Mouse (Mus musculus) adrenal gland, adult 2 months (tissue): ENCODE results near the gene Plekhm1. TPM values are rescaled to one million over a fixed set of nuclear protein-coding genes. Genes with fewer than 3 reads are reported as not detected.

Experiments used
- DNase-seq: peaks from one replicate; pipeline ENCODE4 v3.0.0; 2021
- polyA plus RNA-seq: library from polyadenylated mRNA; depleted of rRNA; stranded (reverse); fragments of >200 nt; gene quantifications from 2 replicates; pipeline ENCODE4 v1.2.3, GENCODE M21; 2012
- total RNA-seq, 2 experiments: library from RNA; stranded (reverse); gene quantifications; 2 replicates each; pipeline ENCODE4 v1.2.3; 2021

Plekhm1 gene
- total and polyA plus RNA-seq, 3 experiments, result 18.6 to 21.2 (median 19.7) TPM

DNA sequence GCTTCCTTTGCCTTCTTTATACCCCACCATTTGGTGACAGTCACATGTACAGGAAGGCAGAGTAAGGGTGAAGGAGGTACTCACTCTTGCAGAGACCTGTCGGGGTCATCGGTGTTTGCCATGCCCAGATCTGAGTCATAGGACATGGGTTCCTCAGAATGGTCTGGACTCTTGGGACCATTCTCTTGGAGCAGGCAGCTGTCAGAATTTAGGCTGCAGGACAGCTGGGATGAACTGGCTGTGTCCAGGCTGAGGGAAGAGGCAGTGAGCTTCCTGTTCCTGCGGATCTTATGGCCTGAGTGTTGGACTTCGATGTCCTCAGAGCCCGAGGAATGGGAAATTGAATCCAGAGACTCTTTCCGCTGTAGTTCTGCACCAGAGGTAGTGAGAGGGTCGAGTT is 17.9 kb downstream of the Plekhm1 start:
- DNase-seq, result no peak

DNA sequence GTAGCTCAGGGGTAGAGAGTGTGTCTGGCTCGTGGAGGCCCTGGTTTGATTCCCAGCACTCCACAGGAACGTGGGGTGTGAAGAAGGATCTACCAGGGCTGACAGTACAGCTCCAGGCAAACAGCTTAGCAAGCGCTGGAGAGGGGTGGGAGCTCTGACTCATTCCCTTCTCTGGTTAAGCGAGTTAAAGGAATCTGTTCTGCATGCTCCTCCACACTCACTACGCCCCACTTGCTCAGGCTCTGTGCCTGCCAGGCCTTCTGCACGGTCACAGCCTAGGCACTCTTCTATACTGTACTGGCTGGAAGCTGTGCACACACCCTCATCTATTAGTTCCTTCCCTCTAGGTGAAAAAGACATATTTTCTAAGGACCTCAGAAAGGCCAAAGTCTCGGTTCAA is 18.5 kb downstream of the Plekhm1 start:
- no peak for DNase-seq

DNA sequence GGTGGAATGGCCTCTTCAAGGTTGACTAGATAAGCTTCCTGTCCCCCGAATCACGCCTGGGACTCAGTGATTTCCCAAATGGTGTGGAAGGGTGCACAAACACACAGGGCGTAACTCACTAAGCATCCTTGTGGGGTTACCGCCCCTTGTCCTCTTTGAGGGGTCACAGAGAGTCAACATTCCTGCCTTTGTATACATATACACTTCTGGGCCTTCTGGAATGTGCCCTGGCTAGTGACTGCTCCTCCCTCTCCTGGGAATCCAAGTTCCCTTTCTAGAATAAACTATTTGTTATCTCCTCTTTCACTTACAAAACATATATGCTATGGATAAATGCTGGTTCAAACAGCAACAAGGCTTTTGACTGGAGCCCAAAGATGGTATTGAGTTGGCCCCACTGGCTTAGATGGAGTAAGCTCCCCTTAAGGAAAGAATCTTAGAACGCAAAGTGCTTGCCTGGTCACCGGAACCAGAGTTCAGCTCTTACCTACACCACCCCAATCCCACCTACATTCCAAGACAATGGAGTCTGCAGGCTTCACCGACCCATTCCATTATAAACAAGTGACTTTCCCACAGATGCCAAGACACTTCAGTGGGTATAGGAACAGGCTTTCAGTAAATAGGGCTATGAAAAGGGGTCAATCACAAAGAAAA is 24.5 kb downstream of the Plekhm1 start:
- no peak for DNase-seq

DNA sequence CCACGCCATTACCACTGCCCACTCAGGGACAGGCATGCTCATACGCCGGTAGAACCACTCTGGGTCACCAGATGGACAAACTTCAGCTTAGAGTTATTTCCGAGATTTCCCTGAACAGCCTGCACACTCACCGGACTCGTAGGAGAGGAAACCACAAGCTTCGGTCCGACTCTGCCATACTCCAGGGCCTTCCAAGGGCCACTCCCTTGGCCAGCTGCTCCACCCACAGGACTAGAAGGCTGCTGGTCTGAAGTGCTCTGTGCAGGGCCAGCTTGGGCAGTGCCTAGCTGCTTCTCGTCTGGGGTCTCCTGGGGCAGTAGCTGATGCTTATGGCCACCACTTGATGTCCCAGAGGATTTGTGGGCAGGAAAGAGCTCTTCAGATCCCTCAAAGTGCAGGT is 25.7 kb downstream of the Plekhm1 start:
- DNase-seq, result no peak

DNA sequence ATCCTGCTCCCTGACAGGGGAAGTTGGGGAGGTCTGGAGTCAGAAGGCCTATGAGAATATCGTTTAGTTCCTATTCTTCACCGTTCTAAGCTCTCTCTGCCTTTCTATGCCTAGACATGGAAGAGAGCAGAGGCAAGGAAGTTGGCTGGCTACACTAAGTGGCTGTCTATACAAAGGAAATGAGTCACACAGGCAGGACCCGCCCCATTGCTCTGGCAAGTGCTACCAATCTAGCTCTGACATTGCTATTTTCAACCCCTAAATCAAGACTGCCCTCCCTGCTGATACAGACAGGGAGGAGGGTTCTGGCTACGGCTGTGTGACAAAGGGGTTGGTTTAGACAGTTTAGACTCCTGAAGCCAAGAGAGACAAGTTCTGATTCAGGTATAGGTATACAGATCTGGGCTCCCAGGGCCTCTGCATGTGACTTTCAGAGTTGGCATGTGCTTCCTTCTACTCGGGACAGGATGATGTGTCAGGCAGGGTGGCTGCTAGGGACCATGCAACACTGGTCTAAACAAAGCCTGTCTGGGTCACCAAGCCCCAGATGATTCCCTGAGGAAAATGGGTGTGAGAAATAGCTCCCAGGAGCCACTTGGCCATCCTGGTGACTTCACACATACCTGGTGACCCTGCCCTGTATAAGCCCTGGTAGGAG is 30.4 kb downstream of the Plekhm1 start:
- peak; percentile 91 for DNase-seq

DNA sequence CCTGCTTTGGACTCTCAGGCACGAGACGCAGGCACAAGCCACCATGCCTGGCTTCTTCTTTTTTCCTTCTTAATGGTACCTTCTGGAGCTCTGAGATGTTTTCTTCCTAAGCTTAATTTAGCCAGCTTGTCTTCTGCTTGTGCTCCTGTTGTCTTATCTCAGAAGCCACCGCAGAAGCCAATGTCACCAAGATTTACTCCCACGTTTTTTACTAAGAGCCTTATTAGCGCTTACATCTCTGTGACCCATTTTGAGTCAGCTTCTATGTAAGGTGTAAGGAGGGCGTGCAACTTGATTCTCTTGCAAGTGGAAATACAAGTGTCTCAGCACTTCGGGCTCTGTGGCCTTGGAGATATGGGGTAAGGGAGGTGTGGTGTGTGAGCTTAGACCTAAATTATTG is 31.0 kb downstream of the Plekhm1 start:
- DNase-seq, result no peak

DNA sequence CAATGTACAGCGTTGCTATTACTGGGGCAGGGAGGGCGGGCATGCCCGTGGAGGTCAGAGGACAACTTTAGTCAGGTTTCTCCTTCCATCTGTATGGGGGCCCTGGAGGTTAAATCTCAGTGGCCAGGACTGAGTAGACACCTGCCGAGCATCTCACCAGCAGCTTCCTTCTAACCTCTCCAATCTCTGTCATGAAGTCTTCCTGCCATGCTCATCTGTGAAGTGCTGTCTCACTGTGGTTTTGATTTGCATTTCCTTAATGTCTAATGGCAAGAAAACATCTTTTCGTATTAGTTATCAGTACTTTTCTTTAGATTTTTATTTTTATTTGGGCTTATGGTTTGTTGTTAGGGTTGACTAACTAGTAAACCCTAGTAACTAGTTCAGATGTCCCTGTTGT is 32.0 kb downstream of the Plekhm1 start:
- no peak for DNase-seq

DNA sequence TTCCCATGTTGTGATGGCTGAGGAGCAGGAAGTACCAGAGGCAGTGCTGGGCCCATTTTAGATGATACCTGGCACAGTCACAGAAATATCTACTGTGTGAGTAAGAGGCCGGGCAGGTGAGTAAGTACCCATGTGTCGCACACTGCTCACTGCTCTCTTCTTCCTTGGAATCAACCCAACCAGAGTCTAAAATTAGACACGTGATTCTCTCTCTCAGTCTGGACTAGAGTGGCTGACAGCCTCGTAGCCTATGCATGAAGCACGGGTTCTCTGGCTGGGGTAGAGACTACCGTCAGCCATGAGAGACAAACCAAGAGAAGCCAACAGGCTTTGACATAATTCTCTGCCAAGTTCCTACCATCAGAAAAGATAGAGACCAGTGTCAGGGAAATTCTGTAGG is 34.1 kb downstream of the Plekhm1 start:
- DNase-seq, result no peak

DNA sequence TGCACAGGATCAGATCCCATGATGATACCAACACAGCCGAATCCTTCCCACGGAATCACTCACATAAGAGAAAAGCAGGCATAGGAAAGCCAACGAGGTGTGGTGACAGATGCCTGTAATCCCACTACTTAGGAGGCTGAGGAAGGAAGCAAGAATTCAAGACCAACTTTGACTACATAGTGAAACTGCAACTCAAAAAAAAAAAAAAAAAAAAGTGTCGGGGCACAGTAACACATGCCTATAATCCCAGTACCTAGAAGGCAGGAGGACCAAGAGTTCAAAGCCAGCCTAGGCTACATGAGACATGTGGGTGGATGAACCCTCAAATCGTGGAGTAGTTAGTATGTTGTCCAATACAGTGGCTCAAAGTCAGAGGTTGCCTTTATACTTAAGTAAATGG is 36.7 kb downstream of the Plekhm1 start:
- DNase-seq, result no peak

DNA sequence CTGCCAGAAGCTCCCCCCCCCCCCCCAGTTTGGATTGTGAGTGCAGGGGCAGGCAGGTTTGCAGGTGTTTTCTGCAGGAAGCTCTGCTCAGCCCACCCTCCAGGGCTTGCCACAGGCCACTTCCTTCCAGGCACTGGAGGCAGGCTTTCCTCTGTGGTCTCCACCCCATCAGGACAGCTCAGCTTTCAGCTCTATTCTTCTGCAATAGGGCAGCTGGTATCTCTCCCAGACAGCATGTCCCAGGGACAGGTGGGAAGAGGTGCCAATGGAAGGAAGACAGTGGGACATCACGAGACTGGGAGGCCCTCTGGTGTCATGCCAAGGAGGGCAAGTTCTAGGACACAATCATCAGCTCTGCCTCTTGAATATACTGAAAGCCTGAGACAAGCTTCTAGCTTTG is 37.2 kb downstream of the Plekhm1 start:
- no peak for DNase-seq

DNA sequence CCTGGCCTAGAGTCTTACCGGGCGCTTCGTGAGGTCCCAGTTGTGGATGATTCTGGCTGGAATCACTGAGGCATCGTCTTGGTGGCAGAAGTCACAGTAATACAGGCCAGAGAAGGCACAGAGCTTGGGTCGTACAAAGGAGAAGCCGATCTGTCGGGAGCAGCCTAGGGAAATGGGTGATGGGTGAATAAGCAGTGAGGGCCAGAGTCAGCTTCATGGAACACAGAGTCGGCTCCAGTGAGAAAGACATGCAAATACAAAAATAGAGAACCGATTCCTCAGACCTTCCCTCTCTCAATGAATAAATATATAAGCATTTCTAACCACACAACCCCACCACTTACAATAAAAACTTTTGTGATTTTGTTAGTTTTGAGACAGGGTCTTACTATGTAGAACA is 38.6 kb downstream of the Plekhm1 start:
- DNase-seq, result no peak

DNA sequence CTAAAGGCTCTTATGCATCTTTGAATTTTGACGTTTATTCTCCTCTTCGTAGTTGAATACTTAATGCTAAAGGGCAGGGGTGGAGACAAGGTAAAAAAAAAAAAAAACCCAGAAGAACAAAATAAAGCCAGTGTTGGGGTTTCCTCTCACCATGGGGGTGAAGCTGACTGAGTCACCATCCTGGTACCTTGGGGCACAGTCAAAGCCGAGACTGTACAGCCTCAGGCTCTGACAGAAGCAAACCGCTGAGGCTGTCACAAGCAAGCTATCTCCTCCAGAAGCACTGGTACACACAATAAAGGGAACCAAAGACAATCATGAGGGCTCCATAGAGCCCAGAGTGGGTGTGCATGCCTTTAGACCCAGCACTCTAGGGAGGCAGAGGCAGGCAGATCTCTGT is 39.9 kb downstream of the Plekhm1 start:
- no peak for DNase-seq

DNA sequence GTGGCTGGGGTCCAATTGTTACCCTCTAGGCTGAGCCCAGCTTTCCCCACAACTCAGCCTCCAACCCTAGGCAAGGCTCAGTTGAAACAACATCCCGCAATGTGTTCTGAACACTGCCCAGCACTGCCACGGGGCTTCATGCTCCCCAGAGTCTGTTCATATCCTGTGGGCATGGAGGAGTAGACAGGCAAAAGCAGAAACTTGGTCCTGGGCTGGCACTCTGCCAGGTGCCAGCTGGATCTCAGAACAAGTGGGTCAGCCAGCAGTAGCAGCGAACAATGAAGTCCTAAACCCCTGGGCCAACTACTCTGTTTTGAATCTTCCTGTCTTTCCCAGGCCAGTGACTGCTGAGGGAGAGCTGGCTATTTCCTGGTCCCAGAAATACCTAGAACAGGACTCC is 40.4 kb downstream of the Plekhm1 start:
- peak; percentile 40 for DNase-seq

DNA sequence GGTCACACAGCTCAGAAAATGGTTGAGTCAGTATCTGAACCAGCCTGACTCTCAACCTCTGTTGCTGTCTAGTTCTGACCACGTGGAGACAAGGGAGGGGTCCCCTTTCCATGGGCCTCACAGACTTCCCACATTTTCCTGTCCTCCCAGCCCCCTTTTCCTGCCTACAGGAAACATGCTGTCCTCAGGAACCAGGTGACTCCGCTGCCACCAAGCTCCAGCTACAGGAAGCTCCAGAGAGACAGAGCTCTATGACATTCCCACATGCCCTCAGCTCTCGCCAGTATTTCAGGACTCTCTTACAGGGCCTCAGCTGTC is 41.3 kb downstream of the Plekhm1 start:
- peak; percentile 66 for DNase-seq

DNA sequence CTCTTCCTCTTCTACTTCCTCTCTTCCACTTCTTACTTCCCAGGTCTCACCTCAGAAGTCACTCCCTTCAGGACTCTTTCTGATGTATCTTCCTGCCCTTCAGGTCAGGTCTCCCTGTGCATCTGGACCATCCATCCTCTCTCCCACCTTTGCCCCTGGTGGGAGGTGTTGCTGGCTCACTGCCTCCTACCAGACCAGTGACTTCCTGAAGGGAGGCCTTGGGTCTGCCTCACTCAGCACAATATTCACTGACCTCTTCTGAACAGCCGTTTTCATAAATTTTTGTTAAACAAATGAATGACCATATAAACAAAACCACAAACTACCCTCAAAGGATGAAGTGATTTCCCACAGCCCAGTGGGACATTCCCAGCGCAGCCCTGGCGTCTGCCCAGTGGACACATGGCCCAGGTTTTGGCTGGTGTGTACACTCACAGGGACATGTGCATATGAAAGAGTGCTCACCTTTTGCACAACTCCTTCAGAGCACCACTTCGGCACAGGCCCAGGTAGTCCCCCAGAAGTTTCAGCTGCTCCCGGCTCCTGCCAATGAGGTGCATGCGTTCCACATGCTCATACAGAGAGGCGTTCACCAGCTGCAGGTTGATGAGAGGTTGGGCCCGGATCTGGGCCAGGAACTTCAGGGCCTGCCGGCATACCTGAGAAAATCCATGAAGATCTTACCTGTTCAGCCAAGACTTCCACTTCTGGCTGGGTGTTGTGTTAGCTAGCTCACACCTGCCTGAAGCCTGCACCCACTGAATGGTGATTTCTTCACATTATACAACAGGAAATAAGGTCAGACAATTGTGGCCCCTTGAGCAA is 41.9 kb downstream of the Plekhm1 start:
- DNase-seq, result no peak

DNA sequence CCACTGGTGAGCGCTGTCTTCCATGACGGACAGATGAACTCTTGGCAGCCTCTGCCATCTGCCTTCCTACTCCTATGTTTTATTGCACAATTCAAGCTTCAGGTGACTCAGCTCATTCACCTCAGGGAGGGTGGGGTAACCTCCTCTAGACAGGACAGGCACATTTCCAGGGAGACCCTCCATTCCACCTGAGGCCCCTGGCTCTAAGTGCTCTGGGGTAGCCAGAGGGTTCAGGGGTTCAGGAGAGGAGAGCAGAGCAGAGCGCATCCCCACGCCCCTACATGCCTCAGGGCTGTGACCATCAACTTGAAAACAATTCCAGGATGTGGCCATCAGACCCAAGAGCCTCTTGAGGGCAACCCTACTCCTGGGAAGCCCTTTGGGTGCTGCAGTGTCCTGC is 47.0 kb downstream of the Plekhm1 start:
- DNase-seq, result no peak

DNA sequence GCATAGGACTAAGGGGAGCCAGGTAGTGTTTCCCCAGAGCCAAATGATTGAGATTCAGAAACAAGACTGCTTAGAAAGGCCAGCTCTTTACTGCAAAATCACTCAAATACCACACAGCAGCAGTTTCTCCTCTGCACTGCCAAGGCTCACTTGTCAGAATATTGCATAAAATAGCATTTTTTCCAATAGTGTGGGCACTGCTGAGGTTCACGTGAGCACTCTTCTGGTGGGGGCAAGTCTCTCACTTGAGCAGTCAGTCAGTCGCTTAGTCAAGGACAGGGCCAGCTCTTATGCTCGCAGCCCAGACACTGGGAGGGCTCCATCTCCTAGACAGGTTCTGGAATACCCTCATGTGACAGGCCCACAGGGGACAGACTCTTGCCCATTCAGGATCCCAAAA is 47.5 kb downstream of the Plekhm1 start:
- no peak for DNase-seq

DNA sequence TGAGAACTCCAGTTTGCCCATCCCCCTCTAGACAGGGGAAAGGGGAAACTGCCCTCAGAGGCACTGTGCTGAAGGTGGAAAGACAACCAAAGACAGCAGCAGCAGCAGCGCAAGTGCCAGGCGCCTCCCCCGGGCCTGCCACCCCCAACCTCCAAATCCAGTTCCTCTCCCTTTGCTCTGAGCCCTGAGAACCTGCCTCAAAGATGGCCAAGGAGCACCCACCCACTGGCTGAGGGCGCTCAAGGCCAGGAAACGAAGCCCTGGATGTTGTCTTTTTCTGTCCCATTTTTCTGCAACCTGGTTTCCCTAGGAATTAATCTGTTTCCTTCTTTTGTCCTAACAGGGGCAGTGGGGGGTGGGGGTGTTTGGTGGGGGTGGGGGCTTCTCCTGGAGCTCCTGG is 48.2 kb downstream of the Plekhm1 start:
- no peak for DNase-seq

DNA sequence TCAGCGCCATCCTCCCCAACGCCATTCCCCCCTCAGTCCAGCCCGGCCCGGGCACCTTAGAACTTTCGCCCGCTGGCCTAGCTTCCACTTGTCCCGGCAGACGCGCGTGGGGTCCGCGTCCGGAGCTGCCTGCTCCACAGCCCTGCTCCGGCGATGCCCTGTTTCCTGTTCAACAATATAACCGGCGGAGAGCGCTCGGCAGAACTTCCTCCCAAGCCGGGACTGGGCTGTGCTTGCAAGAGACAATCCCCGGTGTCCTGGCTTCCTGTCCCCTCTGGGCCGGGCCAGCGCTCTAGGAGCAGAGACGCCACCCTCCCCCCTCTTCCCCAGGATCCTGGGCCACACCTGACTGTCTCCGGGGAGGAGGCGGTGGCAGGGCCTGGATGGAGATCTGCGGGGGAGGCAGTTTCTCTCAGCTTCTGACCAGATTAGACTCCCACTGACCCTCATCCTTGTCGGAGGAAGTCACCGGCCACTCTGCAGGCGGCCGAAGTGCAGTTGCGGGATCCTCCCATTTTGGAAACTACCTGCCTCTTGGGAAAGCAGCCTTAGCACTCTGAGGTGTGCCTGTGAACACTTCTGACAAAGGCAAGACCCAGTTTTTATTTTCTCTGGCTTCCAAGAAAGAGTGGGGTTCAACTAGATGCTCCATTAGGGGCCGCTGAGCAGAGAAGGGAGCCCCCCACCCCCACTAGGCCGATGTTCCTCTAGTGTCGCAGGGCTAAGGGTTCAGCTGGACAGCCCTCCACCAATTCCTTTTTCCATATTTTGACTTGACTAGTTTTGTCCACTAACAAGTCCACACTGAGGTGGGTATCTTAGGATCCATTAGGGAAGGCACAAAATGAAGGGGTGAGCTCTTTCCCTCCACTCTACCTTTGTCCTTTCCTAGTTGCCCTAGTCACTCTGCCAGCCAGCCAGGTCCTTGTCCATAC is 49.0 kb downstream of the Plekhm1 start, which contains the start of gene Arhgap27:
Gene Arhgap27, minus strand, starts transcription at position 479 of the 935 bp plus-strand sequence.
- peak; percentile 84 for DNase-seq

DNA sequence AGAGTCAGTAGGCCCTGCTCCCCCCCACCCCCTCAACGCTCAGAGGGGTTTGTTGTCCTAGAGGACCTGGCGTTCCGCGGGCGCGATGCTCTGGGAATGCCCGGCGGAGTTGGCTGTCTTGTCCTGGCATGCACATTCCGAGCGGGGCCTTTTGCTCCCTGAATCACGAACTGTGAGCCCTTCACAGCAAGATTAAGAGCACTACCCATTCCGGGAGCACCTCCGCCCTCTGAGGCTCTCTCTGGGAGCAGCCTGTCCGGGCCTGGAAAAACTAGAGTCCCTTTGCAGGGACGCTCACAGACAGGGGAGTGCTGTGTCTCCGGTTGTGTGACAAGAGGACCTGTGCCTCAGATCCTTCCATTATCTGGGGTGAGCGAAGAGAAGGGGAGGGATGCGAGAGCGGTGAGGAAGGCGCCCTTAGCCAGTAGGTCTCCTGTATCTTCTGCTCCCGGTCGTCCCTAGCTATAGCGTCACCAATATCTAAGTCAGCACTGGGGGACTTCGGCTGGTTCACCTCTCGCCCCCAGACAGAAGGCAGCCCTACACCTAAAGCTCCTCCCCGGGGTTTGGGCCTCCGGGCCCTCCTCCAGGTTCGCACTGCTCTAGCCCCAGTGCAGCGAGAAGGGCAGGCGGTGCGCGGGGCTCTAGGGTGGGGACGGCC is 49.8 kb downstream of the Plekhm1 start:
- DNase-seq, result peak; percentile 51

DNA sequence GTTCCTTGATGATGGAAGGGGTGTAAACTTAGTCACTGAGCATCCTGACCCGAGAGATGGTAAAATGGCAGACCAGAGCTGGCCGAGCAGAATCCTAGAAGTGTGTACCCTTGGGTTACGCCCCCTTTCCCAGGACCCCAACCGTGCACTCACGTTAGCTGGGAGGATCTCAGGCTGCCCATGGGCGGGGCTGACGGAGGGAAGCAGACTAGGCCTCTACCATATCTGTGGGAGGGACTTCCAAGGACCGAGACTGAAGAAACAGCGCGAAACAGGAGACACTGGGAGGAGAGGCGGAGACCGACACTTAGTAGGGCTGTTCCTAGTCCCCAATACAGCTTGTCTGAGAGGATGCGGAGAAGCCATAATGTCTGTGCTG is 50.4 kb downstream of the Plekhm1 start:
- peak; percentile 31 for DNase-seq
